Mouse (Mus musculus): ENCODE data around the gene Rnf130. TPM values are rescaled to one million over a fixed set of nuclear protein-coding genes. Genes with fewer than 3 reads are reported as not detected.

Gene Rnf130
- 10 to 100 TPM; 41.3 to 44.0 TPM for total RNA-seq (2021)
- long read RNA-seq, experiment 1, transcript Rnf130-202 (9 exons, 1,502 nt): major isoform, 43 of 59 reads
- long read RNA-seq, experiment 1, partial matches to known transcripts: 1 of 59 reads
- long read RNA-seq, experiment 1, other reads (novel, unspliced or antisense): 11 of 59 reads
- long read RNA-seq, experiment 2, transcript Rnf130-202 (9 exons, 1,502 nt): major isoform, 47 of 65 reads
- long read RNA-seq, experiment 2, transcript Rnf130-201 (8 exons, 1,415 nt): minor isoform, 7 of 65 reads
- long read RNA-seq, experiment 2, partial matches to known transcripts: 3 of 65 reads
- long read RNA-seq, experiment 2, other reads (novel, unspliced or antisense): 8 of 65 reads

DNA sequence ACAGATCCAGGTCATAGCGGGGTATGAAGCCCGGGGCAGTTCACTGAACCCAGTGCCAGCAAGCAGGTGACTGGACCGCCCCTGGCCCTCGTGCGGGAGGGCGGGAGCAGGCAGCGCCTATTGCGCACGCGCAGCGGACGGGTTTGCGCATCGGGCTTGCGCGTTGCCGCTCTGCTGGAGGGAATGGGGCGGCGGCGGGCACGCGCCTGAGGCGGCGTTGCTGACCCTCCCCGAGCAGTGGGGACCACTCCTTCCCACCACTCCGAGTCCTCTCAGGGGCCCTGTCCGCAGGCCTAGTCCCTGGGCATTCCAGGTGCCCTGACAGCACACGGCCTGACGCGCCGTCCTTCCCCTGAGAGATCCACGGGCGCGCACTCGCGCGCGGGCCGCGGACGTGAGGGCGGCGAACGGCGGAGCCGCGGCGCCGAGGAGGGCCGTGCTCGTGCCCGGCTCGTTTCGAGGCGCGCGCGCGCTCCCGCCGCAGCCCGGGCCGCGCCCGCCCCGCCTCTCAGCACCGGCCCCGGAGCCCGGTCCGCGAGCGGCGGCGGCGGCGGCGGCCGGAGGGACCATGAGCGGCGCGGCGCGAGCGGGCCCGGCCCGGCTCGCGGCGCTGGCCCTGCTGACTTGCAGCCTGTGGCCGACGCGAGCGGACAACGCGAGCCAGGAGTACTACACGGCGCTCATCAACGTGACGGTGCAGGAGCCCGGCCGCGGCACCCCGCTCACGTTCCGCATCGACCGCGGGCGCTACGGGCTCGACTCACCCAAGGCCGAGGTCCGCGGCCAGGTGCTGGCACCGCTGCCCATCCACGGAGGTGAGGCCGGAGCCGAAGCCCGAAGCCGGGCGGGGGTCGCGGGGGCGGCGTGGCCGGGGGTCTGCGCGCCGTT, at the start of gene Rnf130:
TSS of gene Rnf130 (plus strand) at position 514 of the 888 bp plus-strand sequence.
- DNase-seq (ENCODE audit: low spot score in 2 of 2): peak; percentile 91 to 94

DNA sequence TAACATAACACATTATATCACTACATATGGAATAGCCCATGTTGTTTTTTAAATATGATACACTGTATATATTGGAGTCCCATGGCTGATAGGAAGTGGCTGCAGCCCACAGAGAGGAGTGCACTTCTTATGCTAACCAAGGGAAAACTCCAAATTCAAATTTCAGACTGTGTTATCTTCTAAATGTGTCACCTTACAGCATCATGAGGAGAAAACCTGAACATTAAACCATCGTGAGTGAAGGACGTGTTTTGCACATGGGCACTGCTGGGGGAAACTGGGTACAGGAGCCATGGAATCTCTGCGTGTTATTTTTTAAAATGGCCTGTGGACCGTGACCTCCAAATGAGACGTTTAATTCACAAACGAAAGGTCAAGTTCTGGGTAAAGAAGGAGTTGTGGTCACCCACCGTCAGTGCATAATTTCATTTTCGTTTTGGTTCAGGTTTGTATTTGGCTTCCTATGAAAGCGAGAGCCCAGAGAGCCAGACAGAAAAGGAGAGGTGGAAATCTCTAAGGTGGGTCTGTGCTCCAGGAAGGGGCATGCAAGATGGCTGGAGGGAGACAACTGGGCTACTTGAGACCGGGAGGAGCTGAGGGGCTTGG, 47.1 kb upstream of the Rnf130 start:
- DNase-seq (ENCODE audit: low spot score in 2 of 2): no peak

DNA sequence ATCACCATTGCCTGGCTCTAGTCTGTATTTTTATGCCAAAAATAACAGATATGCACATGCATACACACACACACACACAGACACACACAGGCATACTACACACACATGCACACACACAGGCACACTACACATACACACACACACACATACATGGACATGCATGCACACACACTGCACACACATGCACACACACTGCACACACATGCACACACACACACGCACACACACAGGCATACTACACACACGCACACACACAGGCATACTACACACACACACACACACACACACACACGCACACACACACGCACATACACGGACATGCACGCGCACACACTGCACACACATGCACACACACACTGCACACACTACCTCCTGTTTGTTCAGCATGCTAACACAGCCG, 46.2 kb upstream of the Rnf130 start:
- no peak for DNase-seq (ENCODE audit: low spot score in 2 of 2)

DNA sequence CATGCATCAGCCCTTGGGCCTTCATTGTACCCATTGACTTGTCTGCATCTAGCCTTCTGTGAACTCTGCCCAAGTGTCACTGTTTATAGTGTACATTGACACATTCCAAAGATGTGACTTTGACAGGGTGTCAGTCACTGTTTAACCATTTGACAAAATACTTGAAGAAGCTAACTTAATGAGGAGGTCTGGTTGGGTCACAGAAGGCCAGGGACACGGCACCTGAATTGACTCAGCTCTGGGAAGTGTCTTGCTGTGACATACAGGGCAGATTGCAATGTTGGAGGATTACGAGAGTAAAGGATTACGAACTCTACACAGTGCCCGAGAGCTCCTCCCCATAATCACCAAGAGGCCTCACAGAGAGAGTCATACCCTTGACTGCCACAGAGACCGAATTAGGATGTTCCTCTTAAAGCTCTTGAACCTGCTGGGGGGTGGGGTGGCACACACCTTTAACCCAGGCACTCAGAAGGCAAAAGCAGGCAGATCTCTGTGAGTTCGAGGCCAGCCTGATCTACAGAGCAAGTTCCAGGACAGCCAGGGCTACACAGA, 44.4 kb upstream of the Rnf130 start:
- no peak for DNase-seq (ENCODE audit: low spot score in 2 of 2)

DNA sequence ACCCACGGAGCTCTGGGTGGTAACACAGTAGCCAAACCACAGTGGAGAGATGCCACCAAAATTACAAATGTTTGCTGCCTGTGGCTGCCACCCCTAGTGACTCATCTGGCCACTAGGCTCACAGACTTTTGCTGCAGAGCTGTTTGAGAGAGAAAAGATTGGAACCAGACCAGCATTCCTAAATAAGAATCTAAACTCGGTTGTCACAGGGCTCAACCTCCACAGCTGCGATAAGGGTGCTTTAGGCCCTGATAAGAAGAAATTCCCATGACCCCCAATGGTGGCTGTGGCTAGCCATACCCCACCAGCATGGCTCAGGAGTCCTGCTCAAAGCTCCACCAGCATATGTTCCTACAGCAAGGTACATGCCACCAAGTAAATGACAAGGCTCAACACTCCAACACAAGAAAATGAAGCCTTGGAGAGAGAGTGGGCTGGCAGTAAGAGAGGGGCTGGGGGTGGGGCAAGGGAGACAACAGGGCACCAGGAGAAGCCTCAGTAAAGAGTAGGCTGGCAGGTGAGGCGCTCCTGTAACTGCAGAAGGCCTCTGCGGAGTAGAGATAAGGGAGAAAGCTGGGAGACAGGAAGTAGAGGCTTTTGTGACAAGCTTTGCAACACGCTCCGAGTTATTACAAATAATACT, 43.7 kb upstream of the Rnf130 start:
- no peak for DNase-seq (ENCODE audit: low spot score in 2 of 2)

DNA sequence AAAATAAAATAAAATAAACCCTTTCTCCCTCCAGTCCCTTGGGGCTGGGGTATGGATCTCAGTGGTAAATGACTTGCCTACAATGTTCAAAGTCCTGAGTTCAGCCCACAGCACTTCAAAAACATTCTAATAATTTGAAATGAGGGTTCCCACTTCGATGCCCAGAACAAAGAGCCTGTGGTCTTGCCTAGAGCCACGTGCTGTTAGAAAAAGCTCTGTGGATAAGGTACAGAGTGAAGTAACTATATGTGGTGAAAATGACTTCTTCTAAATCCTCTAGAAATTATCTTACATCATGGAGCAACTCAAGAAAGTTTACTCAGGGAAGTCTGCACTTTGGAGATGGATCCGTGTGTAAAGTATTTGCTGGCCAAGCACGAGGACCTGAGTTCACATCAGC, 43.1 kb upstream of the Rnf130 start:
- no peak for DNase-seq (ENCODE audit: low spot score in 2 of 2)

DNA sequence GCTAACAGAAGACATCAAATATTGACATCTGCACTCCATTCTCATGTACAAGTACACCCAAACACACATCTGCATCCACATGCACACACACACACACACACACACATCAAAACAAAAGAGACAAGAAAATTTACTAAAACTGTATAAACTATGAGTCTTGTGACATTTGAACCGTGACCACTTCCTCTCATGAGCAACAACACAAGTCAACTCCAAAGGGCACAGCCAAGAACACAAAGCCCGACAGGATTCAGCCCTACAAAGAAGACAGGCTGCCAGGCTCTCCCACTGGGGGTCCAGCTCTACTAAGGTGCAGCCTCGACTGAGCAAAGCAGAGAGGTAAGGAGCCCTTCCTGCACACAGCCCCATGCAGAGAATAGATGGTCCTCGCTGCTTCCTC, 42.3 kb upstream of the Rnf130 start:
- DNase-seq (ENCODE audit: low spot score in 2 of 2): no peak

DNA sequence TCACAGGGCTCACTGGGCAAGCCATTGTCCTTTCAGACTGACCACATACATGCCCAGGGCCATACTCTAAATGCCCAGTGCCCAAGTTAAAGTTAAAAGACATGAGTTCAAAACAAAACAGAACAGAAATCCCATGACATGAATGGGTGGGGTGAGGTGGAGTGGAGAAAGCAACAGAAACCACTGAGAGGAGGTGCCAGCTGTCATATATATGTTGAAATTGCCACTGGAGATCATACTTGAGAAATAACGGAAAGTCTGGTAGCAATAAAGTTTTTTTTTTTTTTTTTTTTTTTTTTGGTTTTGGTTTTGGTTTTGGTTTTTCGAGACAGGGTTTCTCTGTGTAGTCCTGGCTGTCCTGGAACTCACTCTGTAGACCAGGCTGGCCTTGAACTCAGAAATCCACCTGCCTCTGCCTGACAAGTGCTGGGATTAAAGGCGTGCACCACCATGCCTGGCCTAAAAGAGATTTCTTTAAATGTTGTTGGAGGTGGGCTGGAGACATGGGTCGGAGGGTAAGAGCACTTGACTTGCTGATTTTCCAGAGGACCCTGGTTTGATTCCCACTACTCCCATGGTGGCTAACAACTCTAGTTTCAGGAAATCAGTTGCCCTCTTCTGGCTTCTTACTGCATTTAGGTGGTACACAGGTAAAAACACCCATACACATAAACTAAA, 41.1 kb upstream of the Rnf130 start:
- DNase-seq (ENCODE audit: low spot score in 2 of 2): no peak

DNA sequence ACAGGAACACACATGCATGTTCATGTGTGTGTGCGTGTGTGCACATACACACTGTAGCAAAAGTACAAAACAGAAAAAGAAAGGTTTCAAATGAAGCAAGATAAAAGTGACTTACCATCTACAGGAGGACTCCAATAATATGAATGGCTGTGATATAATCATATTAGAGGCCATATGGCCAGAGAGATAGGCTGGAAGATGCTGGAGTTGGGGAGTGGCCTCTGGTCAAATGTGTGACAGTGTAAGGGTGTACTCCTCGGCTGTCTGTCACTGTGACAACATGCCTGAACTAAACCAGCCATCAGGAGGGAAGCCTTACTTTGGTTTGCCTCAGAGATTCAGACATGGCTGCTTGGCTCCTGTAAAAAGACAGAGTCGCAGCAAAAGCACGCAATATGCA, 40.1 kb upstream of the Rnf130 start:
- DNase-seq (ENCODE audit: low spot score in 2 of 2): no peak

DNA sequence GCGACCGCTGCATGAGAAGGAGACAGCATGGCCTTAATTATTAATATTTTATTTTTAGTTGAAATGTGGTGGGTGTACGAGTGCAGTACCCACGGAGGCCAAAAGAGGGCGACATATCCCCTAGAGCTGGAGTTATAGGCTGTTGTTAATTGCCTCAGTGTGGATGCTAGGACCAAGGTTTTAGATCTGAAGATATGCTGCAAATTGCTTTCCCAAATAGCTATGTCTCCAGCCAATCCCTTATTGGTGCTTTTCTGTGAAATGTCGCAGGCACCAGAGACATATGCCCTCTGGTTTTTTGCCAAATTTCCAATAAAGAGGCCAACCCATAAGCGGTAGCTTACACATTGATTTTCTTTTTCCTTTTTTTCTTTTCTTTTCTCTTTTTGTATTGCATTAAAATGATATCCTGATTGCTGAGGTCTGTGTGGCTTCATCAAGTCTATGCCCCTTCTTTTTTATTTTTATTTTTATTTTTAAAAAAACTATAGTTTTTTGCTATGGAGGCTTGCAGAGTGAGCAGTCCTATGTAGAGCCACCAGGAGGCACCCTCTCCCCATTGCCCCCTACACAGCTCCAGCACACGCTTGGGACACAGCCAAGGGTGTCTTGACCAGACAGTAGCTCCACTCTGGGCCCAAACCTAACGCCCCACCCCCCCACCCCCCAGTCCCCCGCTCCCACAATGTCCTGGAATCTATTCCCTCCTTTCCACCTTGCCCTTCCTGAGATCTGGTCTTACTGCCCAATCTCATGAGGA, 38.7 kb upstream of the Rnf130 start:
- DNase-seq (ENCODE audit: low spot score in 2 of 2): peak in 1 of 2 experiments; percentile 71

DNA sequence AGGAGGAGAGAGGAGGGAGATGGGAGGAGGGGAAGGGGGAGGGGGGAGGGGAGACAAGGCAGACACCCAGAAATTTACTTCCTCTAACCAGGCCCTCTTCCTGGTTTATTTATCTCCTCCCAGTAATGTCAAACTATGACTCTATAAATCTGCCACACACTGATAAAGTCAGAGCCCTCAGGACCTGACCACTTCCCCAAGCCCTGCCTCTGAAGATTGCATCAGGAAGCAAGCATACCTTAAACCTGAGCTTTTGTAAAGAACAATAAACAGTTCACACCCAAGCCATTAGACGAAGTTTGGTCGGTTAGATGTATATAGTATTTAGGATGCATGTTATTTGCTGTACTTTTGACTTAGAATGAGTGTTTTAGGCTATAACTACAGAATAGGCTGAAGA, 30.6 kb upstream of the Rnf130 start:
- no peak for DNase-seq (ENCODE audit: low spot score in 2 of 2)

DNA sequence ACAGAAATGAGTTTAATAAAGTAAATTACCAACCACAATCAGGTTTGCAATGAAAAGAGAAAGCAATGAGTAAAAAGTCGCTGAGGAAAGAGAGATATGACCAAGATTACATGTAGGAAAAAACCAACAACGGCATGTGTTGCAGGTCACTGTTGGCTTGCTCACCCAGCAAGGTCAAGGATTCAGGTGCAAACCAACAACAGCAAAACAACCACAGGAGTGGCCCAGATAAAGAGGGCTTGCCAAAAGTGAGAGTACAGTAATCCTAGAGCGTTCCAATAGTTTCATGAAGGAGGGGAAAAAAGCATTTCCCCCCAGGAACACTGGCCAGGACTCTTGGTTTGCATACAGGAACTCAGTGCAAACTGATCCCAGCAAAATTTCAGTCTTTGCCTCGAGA, 28.7 kb upstream of the Rnf130 start:
- DNase-seq (ENCODE audit: low spot score in 2 of 2): no peak

DNA sequence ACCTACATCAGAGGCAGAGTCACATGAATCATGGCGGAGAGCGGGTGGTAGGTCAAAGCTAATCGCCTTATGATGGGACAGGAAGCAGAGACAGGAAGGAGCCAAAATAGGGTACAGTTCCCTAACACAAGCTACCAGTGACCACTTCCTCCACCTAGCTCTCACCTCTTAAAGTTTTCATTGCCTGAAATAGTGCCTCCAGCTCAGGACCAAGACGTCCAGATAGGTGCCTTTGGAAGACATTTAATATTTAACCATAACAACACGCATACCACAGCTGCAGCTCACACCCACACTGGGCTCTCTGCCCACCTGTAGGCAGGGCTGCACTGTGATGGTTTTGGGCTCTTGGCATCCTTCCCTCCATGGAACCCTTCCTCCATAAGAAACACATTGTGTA, 27.8 kb upstream of the Rnf130 start:
- no peak for DNase-seq (ENCODE audit: low spot score in 2 of 2)

DNA sequence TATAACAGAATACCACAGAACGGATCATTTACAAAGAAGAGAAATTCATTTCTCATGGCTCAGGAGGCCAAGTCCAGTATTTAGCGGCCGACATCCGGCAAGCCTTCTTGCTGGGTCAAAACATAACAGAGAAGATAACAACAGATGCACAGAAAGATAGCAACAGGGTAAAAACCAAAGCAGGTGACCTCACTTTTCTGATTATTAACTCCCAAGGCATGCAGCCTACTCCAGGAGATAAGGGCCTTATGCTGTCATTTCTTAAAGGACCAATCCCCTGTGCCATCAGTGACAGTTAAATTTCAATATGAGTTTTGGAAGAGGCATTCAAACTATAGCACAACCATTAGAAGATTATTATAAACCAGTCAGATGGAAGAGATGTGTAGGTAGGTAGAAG, 22.3 kb upstream of the Rnf130 start:
- no peak for DNase-seq (ENCODE audit: low spot score in 2 of 2)

DNA sequence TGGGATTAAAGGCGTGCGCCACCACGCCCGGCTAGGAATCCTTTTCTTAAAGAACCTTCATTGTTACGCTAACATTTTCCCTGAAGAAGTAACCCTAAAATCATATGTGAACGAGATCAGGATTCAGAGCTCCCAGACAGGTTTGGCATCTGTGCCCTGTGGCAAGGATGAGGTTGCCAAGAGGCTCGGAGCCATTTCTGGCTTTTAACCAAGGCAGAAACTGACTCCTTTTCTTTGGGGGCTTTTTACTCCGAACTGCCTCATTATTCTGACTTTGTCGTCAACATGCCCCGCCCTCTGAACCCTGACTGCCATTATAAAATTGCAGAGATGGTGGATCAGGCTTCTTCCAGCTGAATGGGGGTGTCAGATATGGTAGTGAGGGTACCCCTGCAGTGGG, 17.4 kb upstream of the Rnf130 start:
- DNase-seq (ENCODE audit: low spot score in 2 of 2): no peak

DNA sequence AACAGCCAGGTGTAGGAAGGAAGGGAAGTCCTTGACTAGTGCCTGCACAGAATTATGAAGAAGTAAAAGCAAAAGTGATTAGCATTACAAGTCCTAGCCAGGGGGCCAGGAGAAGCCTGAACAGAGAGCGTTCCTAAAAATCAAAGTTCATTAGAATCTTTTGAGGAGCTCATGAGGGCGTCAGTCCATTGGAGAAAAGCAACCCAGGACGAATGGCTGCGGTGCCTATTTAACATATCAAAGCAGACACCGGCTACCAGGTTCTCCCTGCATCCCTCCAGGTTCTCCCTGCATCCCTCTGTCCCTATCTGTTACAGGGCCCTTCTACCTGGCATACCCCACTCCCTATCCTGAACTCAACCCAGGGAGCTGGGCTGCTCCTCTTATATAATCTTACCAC, 16.9 kb upstream of the Rnf130 start:
- DNase-seq (ENCODE audit: low spot score in 2 of 2): no peak

DNA sequence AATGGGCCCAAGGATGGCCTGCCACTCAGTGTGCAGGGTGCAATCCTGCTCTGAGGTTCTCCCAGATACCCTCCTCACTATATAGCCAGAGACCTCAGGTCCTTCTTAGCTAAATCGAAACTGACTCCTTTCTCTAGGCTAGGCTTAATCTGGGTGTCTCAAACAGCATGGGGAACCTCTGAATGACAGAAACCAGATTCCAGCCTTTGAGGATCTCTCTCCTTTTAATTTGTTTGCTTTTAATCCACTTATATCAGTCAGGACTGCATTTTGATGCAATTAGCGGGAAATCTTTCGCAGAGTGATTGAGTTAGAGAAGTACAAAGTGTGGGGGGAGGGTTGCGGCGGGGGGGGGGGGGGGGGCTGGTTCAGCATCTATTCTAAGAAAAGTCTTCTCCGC, 12.1 kb upstream of the Rnf130 start:
- DNase-seq (ENCODE audit: low spot score in 2 of 2): no peak

DNA sequence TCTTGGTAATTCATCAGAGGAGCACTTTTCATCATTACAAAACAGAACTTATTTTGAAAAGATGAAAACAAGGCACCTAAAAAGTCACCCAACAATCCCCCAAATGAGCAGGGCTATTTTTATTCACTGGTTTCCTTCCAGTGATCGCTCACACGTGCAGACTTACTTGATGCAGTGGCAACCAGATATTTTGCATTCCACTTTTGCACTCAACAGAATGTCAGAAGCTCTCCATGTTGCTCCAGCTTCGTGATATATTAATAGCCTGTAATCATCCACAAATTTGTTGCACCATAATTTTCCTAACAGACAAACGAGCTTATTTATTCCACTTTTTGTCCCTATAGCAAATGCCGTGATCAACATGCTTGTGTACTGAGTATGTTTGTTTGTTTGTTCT, 8.6 kb upstream of the Rnf130 start:
- no peak for DNase-seq (ENCODE audit: low spot score in 2 of 2)

DNA sequence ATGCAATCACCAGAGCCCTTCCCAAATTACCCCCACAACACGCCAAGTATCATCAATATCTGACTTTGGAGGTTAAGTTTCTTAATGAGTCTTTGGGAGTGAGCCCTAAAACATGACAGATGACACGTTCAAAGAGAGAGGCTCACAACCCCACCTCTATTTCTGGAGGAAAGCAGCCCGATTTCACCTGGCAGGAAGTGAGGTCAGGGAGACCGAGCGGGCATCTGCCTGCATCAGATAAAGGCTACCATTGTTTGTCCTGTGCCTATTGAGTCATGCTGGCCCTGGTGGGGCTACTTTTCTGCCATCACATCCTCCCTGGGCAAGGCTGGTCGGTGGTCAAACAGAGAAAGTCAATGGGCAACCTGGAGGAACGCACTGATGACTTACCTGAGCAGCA, 7.6 kb upstream of the Rnf130 start:
- no peak for DNase-seq (ENCODE audit: low spot score in 2 of 2)

DNA sequence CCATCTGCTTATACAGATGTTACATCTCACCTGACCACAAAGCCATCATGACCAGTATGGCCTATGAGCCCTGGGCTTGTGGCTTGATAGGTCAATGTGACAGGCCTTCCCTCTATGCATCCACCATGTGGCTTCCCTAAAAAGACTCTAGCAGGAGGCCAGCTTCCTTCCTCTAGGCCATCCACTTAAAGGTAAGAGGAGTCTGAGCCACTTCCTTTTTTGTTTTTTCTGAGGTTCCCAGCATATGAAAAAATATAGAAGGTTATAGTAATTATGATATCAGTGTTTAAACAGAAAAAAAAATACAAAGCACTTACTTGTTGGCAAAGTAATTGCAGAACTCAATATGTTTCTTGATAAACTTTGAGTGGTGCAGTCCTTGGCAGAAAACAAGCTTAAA, 6.3 kb upstream of the Rnf130 start:
- no peak for DNase-seq (ENCODE audit: low spot score in 2 of 2)
